Mouse (Mus musculus): Measurements from ENCODE around the gene Kcnk12.

Kcnk12 gene

GRCm38 (mm10) chr17:87698996-87699765, 98.6 kb downstream of the Kcnk12 start:
- no peak for DNase-seq (ENCODE audit: low read depth)

GRCm38 (mm10) chr17:87696814-87697213, 101.0 kb downstream of the Kcnk12 start:
- DNase-seq (ENCODE audit: low read depth): no peak

GRCm38 (mm10) chr17:87695874-87696465, 101.8 kb downstream of the Kcnk12 start:
- DNase-seq (ENCODE audit: low read depth): no peak

Data from c-Kit-positive CD71-positive TER-119-negative erythroid progenitor cells, embryonic 14.5 days (primary cell).